Mouse (Mus musculus): ENCODE measurements around the gene Tceal5.

DNA sequence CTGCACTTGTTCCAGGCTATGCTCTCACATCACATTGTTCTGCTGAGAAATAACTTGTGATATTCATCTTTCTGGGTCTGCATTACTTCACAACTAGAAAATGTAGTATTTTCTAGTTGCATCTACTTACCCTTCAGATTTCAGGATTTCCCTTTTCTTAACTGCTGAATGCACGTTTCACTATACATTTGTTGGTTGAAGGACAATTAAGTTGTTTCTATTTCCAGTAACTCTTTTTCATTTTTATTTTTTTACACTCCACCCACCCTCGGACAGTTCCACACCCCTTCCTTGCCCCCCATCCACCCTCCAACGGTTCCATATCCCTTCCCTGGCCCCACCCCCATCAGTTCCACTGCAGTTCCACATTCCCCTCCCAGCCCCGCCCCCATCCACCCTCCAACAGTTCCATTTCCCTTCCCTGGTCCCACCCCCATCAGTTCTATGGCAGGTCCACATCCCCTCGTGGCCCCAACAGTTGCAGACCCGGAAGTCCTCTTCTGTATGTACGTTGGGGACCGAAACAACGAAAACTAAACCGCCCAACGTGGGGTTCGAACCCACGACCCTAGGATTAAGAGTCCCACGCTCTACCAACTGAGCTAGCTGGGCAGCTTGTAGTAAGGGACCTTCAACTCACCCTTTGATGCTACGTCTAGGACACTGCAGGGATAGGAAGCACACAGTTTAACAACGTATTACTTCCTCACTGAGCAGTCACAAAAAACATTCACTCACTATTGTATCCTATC, 8.3 kb downstream of the Tceal5 start:
- TF ChIP-seq POLR2A (IDR thresholded peaks at IDR 0.05; ENCODE audit: extremely low read depth, insufficient read depth, low read length), result no peak
- no peak for TF ChIP-seq CTCF (IDR thresholded peaks at IDR 0.05; ENCODE audit: extremely low read depth, insufficient read depth, low read length)
